Mouse (Mus musculus) spleen, adult 2 months (tissue): ENCODE measurements around the gene Papln.

Experiments used
- CTCF ChIP-seq: fragments of 200-500 bp; IDR thresholded peaks from 2 replicates; pipeline ENCODE4 v1.5.1; 2011; ENCODE audit warnings: mild to moderate bottlenecking, inconsistent platforms; ENCODE audit not compliant: insufficient read depth, insufficient read length, insufficient replicate concordance; ENCODE audit errors: extremely low read depth
- POLR2A ChIP-seq: fragments of 200-500 bp; IDR thresholded peaks from 2 replicates; pipeline ENCODE4 v1.6.1; 2011; ENCODE audit warnings: low read depth, low read length, inconsistent platforms

GRCm38 (mm10) chr12:83719431-83719830, 44.0 kb upstream of the Papln start:
- TF ChIP-seq POLR2A (no peak), CTCF (no peak)
